Mouse (Mus musculus): ENCODE measurements around the gene Ndufa6.

Ndufa6 gene

GRCm38 (mm10) chr15:82341675-82342542, 12.2 kb downstream of the Ndufa6 start:
- no peak for DNase-seq (ENCODE audit: low spot score)

- no peak for DNase-seq (ENCODE audit: low spot score)
Measured at GRCm38 (mm10) chr15:82341036-82341501, 13.1 kb downstream of the Ndufa6 start.

- DNase-seq (ENCODE audit: low spot score) = no peak
Measured at GRCm38 (mm10) chr15:82340414-82341035, 13.6 kb downstream of the Ndufa6 start.

GRCm38 (mm10) chr15:82339634-82340254, 14.4 kb downstream of the Ndufa6 start:
- DNase-seq (ENCODE audit: low spot score) = no peak

- DNase-seq (ENCODE audit: low spot score) = no peak
Measured at GRCm38 (mm10) chr15:82339150-82339549, 15.0 kb downstream of the Ndufa6 start.

GRCm38 (mm10) chr15:82338593-82339112, 15.5 kb downstream of the Ndufa6 start, which contains the start of the genes Naga, Pheta2 and Smdt1:
Gene Naga (minus strand): TSS chr15:82338925.
Gene Pheta2 (plus strand): TSS chr15:82338942.
Gene Smdt1 (plus strand): TSS chr15:82338959.
- DNase-seq (ENCODE audit: low spot score) = peak; percentile 90

- DNase-seq (ENCODE audit: low spot score) = no peak
Measured at GRCm38 (mm10) chr15:82337875-82338274, 16.2 kb downstream of the Ndufa6 start.

GRCm38 (mm10) chr15:82336629-82337028, 17.5 kb downstream of the Ndufa6 start:
- DNase-seq (ENCODE audit: low spot score) = no peak

GRCm38 (mm10) chr15:82335194-82335593, 18.9 kb downstream of the Ndufa6 start:
- DNase-seq (ENCODE audit: low spot score) = no peak

- no peak for DNase-seq (ENCODE audit: low spot score)
Measured at GRCm38 (mm10) chr15:82325382-82325781, 28.7 kb downstream of the Ndufa6 start.

GRCm38 (mm10) chr15:82322195-82322594, 31.9 kb downstream of the Ndufa6 start:
- DNase-seq (ENCODE audit: low spot score) = no peak

- DNase-seq (ENCODE audit: low spot score) = no peak
Measured at GRCm38 (mm10) chr15:82319613-82320012, 34.5 kb downstream of the Ndufa6 start.

GRCm38 (mm10) chr15:82317839-82318238, 36.3 kb downstream of the Ndufa6 start:
- DNase-seq (ENCODE audit: low spot score) = no peak

GRCm38 (mm10) chr15:82308416-82308815, 45.7 kb downstream of the Ndufa6 start:
- no peak for DNase-seq (ENCODE audit: low spot score)

- no peak for DNase-seq (ENCODE audit: low spot score)
Measured at GRCm38 (mm10) chr15:82307107-82307506, 47.0 kb downstream of the Ndufa6 start.
